Mouse (Mus musculus): ENCODE results near the gene Bex2.
"Not testable (repeated sequence)": the region's sequence is repeated elsewhere in the genome, so short reads cannot be mapped to it uniquely, and the experiment has no call there.

Bex2 gene

GRCm38 (mm10) chrX:136068020-136068419 is at the start of gene Bex2:
Gene Bex2 (minus strand): TSS chrX:136068236.
- not testable (repeated sequence) for DNase-seq (ENCODE audit: low spot score)

DNA sequence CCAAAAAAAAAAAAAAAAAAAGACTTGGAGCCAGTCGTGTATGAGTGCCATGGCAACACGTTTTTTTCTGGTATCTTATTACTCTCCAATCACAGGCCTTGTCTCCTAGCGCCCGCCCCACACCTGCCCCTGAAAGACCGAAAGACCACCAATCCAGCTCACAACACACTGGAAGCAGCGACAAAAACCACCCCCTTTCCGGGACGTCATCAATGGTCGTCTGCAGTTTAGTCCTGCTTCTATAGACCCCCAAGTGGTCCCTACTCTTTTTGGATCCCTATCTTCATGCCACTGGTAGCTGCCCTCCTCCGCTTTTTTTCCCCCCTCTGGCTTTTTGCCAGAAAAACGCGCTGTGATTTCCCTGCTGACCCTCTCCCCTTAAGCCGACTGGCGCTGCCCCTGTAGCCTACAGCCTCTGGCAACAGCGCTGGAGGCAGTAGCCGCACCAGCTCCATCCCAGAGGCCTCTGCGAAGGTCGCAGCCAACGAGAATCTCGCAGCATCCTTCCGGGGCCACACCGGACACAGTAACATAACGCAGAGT is 47.5 kb upstream of the Bex2 start:
- DNase-seq (ENCODE audit: low spot score) = no peak

GRCm38 (mm10) chrX:136115015-136115414 is 47.0 kb upstream of the Bex2 start:
- DNase-seq (ENCODE audit: low spot score) = no peak

DNA sequence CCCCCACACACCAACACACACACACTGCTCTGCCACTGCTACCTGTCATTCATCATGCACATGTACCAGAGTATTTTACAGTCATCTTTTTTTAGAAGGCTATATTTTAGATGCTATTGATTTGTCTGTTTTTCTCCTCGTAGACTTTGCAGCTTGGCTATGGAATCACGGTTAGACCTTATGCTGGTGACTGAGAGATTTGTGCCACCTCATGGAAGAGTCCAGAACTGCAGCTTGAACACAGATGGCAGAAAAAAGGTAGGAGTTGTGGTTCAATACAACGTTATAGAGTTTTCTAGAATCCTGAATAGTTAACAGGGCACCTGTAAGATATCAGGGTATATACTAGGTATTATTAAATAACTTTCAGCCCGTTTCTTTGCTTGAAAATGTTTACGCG is 39.9 kb upstream of the Bex2 start:
- DNase-seq (ENCODE audit: low spot score) = no peak

DNA sequence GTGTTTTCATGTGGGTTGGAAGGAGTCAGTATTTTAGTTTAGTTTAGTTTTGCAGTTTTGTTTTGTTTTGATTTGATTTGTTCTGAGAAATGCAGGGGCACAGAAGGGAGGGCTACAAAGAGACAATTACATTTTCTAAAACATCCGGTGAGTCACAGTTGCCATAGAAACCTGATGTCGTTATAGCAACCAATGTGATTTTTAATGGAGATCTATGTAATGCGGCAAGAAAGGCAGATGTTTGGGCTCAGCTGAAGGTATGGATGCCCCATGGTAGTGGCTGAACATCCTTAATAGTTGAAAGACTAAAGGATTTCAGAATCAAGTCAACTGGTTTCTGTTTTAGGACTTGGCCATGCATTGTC is 36.7 kb upstream of the Bex2 start:
- no peak for DNase-seq (ENCODE audit: low spot score)

DNA sequence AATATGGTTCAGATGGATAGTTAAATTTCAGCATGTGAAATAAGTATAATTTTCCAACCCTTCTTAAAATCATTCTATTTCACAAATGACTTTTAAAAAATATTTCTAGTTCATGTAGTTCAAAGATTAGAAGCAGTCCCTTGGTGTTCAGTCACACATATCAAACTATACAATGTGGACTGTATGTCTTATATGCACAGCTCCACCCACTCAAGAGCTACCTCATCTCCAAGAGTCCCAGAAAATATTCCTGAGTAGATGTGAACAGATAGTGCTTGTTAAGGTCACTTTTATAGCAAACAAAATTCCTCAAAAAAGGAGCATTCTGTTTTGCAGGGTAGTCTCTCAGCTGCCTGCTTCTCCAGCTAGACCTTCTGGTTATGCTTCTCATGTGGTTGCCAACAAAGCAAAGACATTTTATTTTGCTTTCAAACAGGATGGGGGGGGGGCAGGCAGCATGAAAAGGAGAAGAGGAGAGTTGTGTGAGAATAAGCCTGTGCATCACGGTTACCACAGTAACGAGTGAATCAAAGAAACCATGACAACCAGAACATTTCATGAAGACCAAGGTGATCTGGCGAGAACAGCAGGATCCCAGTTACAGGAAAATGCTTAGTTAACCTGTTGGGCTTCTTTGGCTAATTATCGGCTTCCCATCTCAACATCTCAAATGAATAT is 36.1 kb upstream of the Bex2 start:
- DNase-seq (ENCODE audit: low spot score) = no peak

GRCm38 (mm10) chrX:136094421-136094820 is 26.4 kb upstream of the Bex2 start:
- DNase-seq (ENCODE audit: low spot score) = no peak

DNA sequence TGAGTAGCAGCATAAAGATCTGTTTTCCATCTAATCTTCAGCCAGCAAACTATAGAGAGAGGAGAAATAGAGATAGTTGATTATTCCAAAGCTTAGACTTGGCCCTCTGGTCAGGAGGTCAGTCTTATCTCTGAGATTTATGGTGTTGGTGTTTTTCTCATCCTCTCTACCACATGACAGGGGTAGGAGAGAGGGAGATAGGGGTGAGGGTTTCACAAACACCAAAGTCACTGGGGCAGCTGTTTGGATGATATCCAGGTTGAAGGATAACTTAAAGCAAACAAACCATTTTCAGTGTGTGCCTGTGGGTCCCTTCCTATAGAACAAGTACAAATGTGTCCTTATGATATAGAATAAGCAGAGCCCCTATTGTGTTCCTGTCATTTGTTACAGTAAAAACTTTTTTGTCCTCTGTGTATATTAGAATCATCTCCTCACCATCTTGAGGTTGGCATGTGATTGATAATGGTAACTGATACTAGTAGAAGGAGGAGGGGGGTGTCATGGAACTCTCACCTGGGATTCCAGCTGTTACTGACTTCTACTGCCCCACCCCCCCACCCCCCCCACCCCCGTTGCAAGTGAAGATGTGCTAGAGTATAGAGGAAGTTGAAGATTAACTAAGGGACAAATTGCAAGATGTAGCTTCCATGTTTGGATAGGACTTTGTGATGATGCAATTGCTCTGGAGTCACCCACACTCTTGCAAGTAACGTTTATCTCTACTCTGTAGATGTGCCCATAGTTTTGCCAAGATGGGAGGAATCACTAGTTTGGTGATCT is 24.7 kb upstream of the Bex2 start:
- DNase-seq (ENCODE audit: low spot score) = no peak

- DNase-seq (ENCODE audit: low spot score) = no peak
These were observed 17.1 kb upstream of the Bex2 start, which contains the start of gene Nxf3 for GRCm38 (mm10) chrX:136085155-136085554. Gene Nxf3 (minus strand): TSS chrX:136085255.

GRCm38 (mm10) chrX:136067201-136067991 is 640 bp downstream of the Bex2 start:
- DNase-seq (ENCODE audit: low spot score) = not testable (repeated sequence)

- DNase-seq (ENCODE audit: low spot score) = no peak
These were observed 7.3 kb downstream of the Bex2 start for GRCm38 (mm10) chrX:136060698-136061097.

GRCm38 (mm10) chrX:136051219-136051618 is 16.8 kb downstream of the Bex2 start:
- no peak for DNase-seq (ENCODE audit: low spot score)

DNA sequence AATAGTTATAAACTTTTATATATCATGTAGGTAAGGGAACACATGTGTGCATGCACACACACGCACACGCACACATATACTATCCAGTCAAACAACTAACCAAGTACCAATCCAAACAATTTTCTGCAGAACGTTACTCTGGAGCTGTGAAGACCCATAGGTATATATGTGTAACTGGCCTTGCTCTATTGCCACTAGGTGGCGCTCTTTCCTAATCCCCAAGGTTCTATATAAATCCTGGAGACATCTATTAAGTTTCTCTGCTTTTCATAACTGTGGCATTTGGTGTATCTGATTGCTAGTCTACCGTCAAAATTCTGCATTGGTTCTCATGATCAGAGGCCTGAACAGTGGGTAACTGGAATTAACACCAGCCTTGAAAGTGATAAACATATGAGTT is 20.5 kb downstream of the Bex2 start:
- no peak for DNase-seq (ENCODE audit: low spot score)

- DNase-seq (ENCODE audit: low spot score) = no peak
These were observed 24.3 kb downstream of the Bex2 start for GRCm38 (mm10) chrX:136043726-136044125.

- not testable (repeated sequence) for DNase-seq (ENCODE audit: low spot score)
These were observed 35.0 kb downstream of the Bex2 start, which contains the start of gene Arxes1 for GRCm38 (mm10) chrX:136032799-136033763. Gene Arxes1 (plus strand): TSS chrX:136033367.

GRCm38 (mm10) chrX:136030331-136030730 is 37.7 kb downstream of the Bex2 start:
- DNase-seq (ENCODE audit: low spot score) = no peak

Data from ovary, postnatal 10 days (tissue).